Mouse (Mus musculus): ENCODE measurements around the gene Nr4a1. TPM values are rescaled to one million over a fixed set of nuclear protein-coding genes. Genes with fewer than 3 reads are reported as not detected.

Gene Nr4a1
- total and polyA plus RNA-seq, 3 experiments, result 0.04 TPM; not detected in 2

DNA sequence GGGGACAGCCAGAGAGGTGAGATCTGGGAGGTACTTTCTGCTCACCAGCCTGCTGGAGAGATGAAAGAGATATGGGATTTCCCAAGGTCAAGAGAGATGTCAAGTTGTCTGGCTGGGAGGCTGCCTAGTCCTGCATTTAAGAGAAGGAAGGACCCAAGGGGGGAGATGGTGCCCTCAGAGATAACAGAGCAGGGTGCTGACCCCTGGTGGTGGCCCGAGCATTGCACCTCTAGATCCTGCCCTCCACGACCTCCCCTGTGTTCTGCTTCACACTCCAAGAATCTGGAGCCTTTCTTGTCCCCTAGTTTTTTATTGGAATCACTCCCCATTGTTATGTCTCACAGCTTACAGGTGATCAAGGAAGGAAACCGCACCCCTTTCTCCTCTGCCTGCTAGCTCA, 17.2 kb upstream of the Nr4a1 start:
- H3K9me3 ChIP-seq (replicated peaks), result peaks cover 48% of the 10 kb centered on the region
- no peak for TF ChIP-seq TAL1 (conservative IDR thresholded peaks at IDR 0.05; ENCODE audit: low read depth, low read length)
- TF ChIP-seq POLR2AphosphoS5 (IDR thresholded peaks at IDR 0.05; ENCODE audit: insufficient replicate concordance, low read depth, low read length), result no peak
- TF ChIP-seq GATA1 (IDR thresholded peaks at IDR 0.05; ENCODE audit: borderline replicate concordance, low read length), result no peak
- peak; percentile 13; the same call in 1 of the 2 replicates for TF ChIP-seq CTCF (IDR thresholded peaks at IDR 0.05; ENCODE audit: low read depth, low read length)
- no peak for TF ChIP-seq GATA2 (IDR thresholded peaks at IDR 0.05; ENCODE audit: borderline replicate concordance, low read depth, low read length)
- H3K36me3 ChIP-seq (replicated peaks), result no peaks in the 10 kb centered on the region
- ATAC-seq (ENCODE audit: extremely low read depth, insufficient number of reproducible peaks, low FRiP score, poor library complexity, severe bottlenecking) (no peak), DNase-seq (ENCODE audit: low spot score) (no peak)
- no peaks in the 10 kb centered on the region; the same call in 1 of the 2 replicates for H3K27me3 ChIP-seq (ENCODE audit: insufficient read depth, low read length)
- H3K4me3 ChIP-seq (ENCODE audit: low read depth, low read length), result no peak overlapping the region
- peaks cover 2% of the 10 kb centered on the region; the same call in 1 of the 2 replicates for H3K4me1 ChIP-seq (ENCODE audit: insufficient read depth, low read depth, low read length)

- no peak for ATAC-seq (ENCODE audit: extremely low read depth, insufficient number of reproducible peaks, low FRiP score, poor library complexity, severe bottlenecking)
- DNase-seq (ENCODE audit: low spot score), result no peak
- Histone ChIP-seq H3K4me1 (ENCODE audit: insufficient read depth, low read depth, low read length) (0 out of 2 replicates have a peak, but pooled peaks cover 3% of the 10 kb centered on the region), H3K9me3 (replicated peaks) (peaks cover 43% of the 10 kb centered on the region), H3K27me3 (ENCODE audit: insufficient read depth, low read length) (no peaks in the 10 kb centered on the region; the same call in 1 of the 2 replicates), H3K36me3 (replicated peaks) (no peaks in the 10 kb centered on the region), H3K4me3 (ENCODE audit: low read depth, low read length) (no peak overlapping the region)
- no peak for TF ChIP-seq GATA2 (IDR thresholded peaks at IDR 0.05; ENCODE audit: borderline replicate concordance, low read depth, low read length)
Observed at GRCm38 (mm10) chr15:101238885-101239511, 15.1 kb upstream of the Nr4a1 start.

DNA sequence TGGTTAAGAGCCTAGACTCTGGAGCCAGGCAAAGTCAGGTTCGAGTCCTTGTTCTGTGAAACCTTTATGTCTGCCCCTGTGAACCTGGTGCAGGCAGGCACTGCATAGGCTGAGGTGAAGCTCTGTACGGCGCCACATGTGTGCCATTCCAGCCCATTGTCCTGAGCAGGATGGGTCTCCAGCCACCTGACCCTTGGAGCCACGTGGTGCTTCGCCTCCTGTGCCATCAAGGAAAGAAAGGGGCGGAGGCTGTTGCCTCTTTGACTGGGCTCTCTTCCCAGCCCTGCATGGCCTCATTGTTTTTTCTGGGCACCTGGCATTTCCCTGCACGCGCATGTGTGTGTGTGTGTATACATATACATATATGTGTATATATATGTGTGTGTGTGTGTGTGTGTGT, 14.2 kb upstream of the Nr4a1 start:
- 0 out of 2 replicates have a peak, but pooled peaks cover 3% of the 10 kb centered on the region for H3K4me1 ChIP-seq (ENCODE audit: insufficient read depth, low read depth, low read length)
- no peaks in the 10 kb centered on the region for H3K36me3 ChIP-seq (replicated peaks)
- no peak for ATAC-seq (ENCODE audit: extremely low read depth, insufficient number of reproducible peaks, low FRiP score, poor library complexity, severe bottlenecking)
- TF ChIP-seq GATA2 (IDR thresholded peaks at IDR 0.05; ENCODE audit: borderline replicate concordance, low read depth, low read length) (no peak), TAL1 (conservative IDR thresholded peaks at IDR 0.05; ENCODE audit: low read depth, low read length) (no peak), POLR2AphosphoS5 (IDR thresholded peaks at IDR 0.05; ENCODE audit: insufficient replicate concordance, low read depth, low read length) (no peak), CTCF (IDR thresholded peaks at IDR 0.05; ENCODE audit: low read depth, low read length) (no peak), GATA1 (IDR thresholded peaks at IDR 0.05; ENCODE audit: borderline replicate concordance, low read length) (no peak)
- H3K27me3 ChIP-seq (ENCODE audit: insufficient read depth, low read length), result no peaks in the 10 kb centered on the region; the same call in 1 of the 2 replicates
- no peak overlapping the region for H3K4me3 ChIP-seq (ENCODE audit: low read depth, low read length)
- H3K9me3 ChIP-seq (replicated peaks), result peaks cover 41% of the 10 kb centered on the region
- DNase-seq (ENCODE audit: low spot score), result no peak

- H3K9me3 ChIP-seq (replicated peaks), result peaks cover 35% of the 10 kb centered on the region
- ATAC-seq (ENCODE audit: extremely low read depth, insufficient number of reproducible peaks, low FRiP score, poor library complexity, severe bottlenecking) (no peak; the same call in 1 of the 2 replicates), DNase-seq (ENCODE audit: low spot score) (peak; percentile 22)
- no peak overlapping the region for H3K4me3 ChIP-seq (ENCODE audit: low read depth, low read length)
- H3K27me3 ChIP-seq (ENCODE audit: insufficient read depth, low read length), result no peaks in the 10 kb centered on the region; the same call in 1 of the 2 replicates
- TF ChIP-seq TAL1 (conservative IDR thresholded peaks at IDR 0.05; ENCODE audit: low read depth, low read length), result no peak
- TF ChIP-seq CTCF (IDR thresholded peaks at IDR 0.05; ENCODE audit: low read depth, low read length), result peak; percentile 32
- H3K36me3 ChIP-seq (replicated peaks), result no peaks in the 10 kb centered on the region
- 0 out of 2 replicates have a peak, but pooled peaks cover 3% of the 10 kb centered on the region for H3K4me1 ChIP-seq (ENCODE audit: insufficient read depth, low read depth, low read length)
Observed at GRCm38 (mm10) chr15:101240799-101241204, 13.3 kb upstream of the Nr4a1 start.

DNA sequence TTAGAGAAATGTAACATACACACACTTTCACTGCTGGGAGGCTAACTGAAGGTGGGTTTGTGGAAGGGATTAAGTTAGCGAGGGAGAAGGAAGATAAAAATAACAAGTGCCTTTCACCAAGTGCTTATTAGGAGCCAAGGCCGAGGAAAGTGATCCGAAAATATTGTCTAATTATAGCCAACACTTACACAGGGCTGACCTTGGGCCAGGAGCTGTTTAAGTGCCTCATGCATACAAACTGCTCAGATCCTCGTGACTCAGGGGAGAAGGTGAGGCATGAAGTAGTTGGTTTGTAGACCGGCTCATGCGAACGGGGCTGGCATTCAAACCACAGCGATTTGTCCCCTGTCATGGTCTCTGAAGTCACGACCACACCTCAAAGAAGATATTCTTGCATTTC, 12.8 kb upstream of the Nr4a1 start:
- TF ChIP-seq TAL1 (conservative IDR thresholded peaks at IDR 0.05; ENCODE audit: low read depth, low read length) (no peak), CTCF (IDR thresholded peaks at IDR 0.05; ENCODE audit: low read depth, low read length) (no peak), GATA1 (IDR thresholded peaks at IDR 0.05; ENCODE audit: borderline replicate concordance, low read length) (no peak), GATA2 (IDR thresholded peaks at IDR 0.05; ENCODE audit: borderline replicate concordance, low read depth, low read length) (no peak), POLR2AphosphoS5 (IDR thresholded peaks at IDR 0.05; ENCODE audit: insufficient replicate concordance, low read depth, low read length) (no peak)
- no peak overlapping the region for H3K4me3 ChIP-seq (ENCODE audit: low read depth, low read length)
- ATAC-seq (ENCODE audit: extremely low read depth, insufficient number of reproducible peaks, low FRiP score, poor library complexity, severe bottlenecking) (no peak), DNase-seq (ENCODE audit: low spot score) (no peak)
- 0 out of 2 replicates have a peak, but pooled peaks cover 3% of the 10 kb centered on the region for H3K4me1 ChIP-seq (ENCODE audit: insufficient read depth, low read depth, low read length)
- no peaks in the 10 kb centered on the region for H3K36me3 ChIP-seq (replicated peaks)
- no peaks in the 10 kb centered on the region; the same call in 1 of the 2 replicates for H3K27me3 ChIP-seq (ENCODE audit: insufficient read depth, low read length)
- H3K9me3 ChIP-seq (replicated peaks), result peaks cover 36% of the 10 kb centered on the region

GRCm38 (mm10) chr15:101241853-101242252, 12.2 kb upstream of the Nr4a1 start:
- H3K36me3 ChIP-seq (replicated peaks), result no peaks in the 10 kb centered on the region
- H3K4me3 ChIP-seq (ENCODE audit: low read depth, low read length), result no peak overlapping the region
- peaks cover 3% of the 10 kb centered on the region; the same call in 1 of the 2 replicates for H3K4me1 ChIP-seq (ENCODE audit: insufficient read depth, low read depth, low read length)

More at GRCm38 (mm10) chr15:101241853-101242252, 12.2 kb upstream of the Nr4a1 start:
- TF ChIP-seq GATA2 (IDR thresholded peaks at IDR 0.05; ENCODE audit: borderline replicate concordance, low read depth, low read length) (no peak), GATA1 (IDR thresholded peaks at IDR 0.05; ENCODE audit: borderline replicate concordance, low read length) (no peak), POLR2AphosphoS5 (IDR thresholded peaks at IDR 0.05; ENCODE audit: insufficient replicate concordance, low read depth, low read length) (no peak), TAL1 (conservative IDR thresholded peaks at IDR 0.05; ENCODE audit: low read depth, low read length) (no peak), CTCF (IDR thresholded peaks at IDR 0.05; ENCODE audit: low read depth, low read length) (no peak)
- H3K27me3 ChIP-seq (ENCODE audit: insufficient read depth, low read length), result no peaks in the 10 kb centered on the region; the same call in 1 of the 2 replicates
- H3K9me3 ChIP-seq (replicated peaks), result peaks cover 38% of the 10 kb centered on the region
- ATAC-seq (ENCODE audit: extremely low read depth, insufficient number of reproducible peaks, low FRiP score, poor library complexity, severe bottlenecking) (no peak), DNase-seq (ENCODE audit: low spot score) (no peak)
